Mouse (Mus musculus): ENCODE measurements around the gene Gnb4. TPM values are rescaled to one million over a fixed set of nuclear protein-coding genes. Genes with fewer than 3 reads are reported as not detected.

Gnb4 gene
- polyA plus RNA-seq, 1 experiment: 6.5 TPM

GRCm38 (mm10) chr3:32599328-32599727 is 17.1 kb downstream of the Gnb4 start:
- Histone ChIP-seq H3K4me1 (ENCODE audit: control insufficient read depth, insufficient read depth, insufficient read length, low read length) (no peaks in the 10 kb centered on the region), H3K27me3 (ENCODE audit: control insufficient read depth, insufficient read depth, low read length) (no peaks in the 10 kb centered on the region), H3K36me3 (ENCODE audit: control insufficient read depth, insufficient read depth, low read length) (no peaks in the 10 kb centered on the region), H3K27ac (ENCODE audit: insufficient read depth, low read depth, low read length) (no peak overlapping the region), H3K4me3 (ENCODE audit: low read depth, low read length) (no peak overlapping the region)
- TF ChIP-seq CTCF (IDR thresholded peaks at IDR 0.05; ENCODE audit: extremely low read depth, insufficient read length, insufficient replicate concordance, low read depth, low read length): no peak
- TF ChIP-seq POLR2A (IDR thresholded peaks at IDR 0.05; ENCODE audit: low read depth, low read length): no peak
- WGBS: 67% methylated on average over 3 of the region's 3 CpGs

GRCm38 (mm10) chr3:32595080-32595479 is 21.3 kb downstream of the Gnb4 start:
- Histone ChIP-seq H3K36me3 (ENCODE audit: control insufficient read depth, insufficient read depth, low read length) (no peaks in the 10 kb centered on the region), H3K27ac (ENCODE audit: insufficient read depth, low read depth, low read length) (no peak overlapping the region), H3K4me1 (ENCODE audit: control insufficient read depth, insufficient read depth, insufficient read length, low read length) (no peaks in the 10 kb centered on the region), H3K27me3 (ENCODE audit: control insufficient read depth, insufficient read depth, low read length) (no peaks in the 10 kb centered on the region), H3K4me3 (ENCODE audit: low read depth, low read length) (no peak overlapping the region)
- no peak for TF ChIP-seq CTCF (IDR thresholded peaks at IDR 0.05; ENCODE audit: extremely low read depth, insufficient read length, insufficient replicate concordance, low read depth, low read length)
- TF ChIP-seq POLR2A (IDR thresholded peaks at IDR 0.05; ENCODE audit: low read depth, low read length): no peak
- WGBS: 59% methylated on average over 4 of the region's 4 CpGs

- WGBS: 91% methylated on average over 3 of the region's 3 CpGs
- H3K4me1 ChIP-seq (ENCODE audit: control insufficient read depth, insufficient read depth, insufficient read length, low read length): no peaks in the 10 kb centered on the region
Observed at GRCm38 (mm10) chr3:32586274-32586673, 30.1 kb downstream of the Gnb4 start.

GRCm38 (mm10) chr3:32583489-32583888 is 32.9 kb downstream of the Gnb4 start:
- Histone ChIP-seq H3K27me3 (ENCODE audit: control insufficient read depth, insufficient read depth, low read length) (no peaks in the 10 kb centered on the region), H3K36me3 (ENCODE audit: control insufficient read depth, insufficient read depth, low read length) (peaks cover 17% of the 10 kb centered on the region), H3K4me3 (ENCODE audit: low read depth, low read length) (no peak overlapping the region), H3K4me1 (ENCODE audit: control insufficient read depth, insufficient read depth, insufficient read length, low read length) (no peaks in the 10 kb centered on the region), H3K27ac (ENCODE audit: insufficient read depth, low read depth, low read length) (no peak overlapping the region)
- no peak for TF ChIP-seq POLR2A (IDR thresholded peaks at IDR 0.05; ENCODE audit: low read depth, low read length)
- TF ChIP-seq CTCF (IDR thresholded peaks at IDR 0.05; ENCODE audit: extremely low read depth, insufficient read length, insufficient replicate concordance, low read depth, low read length): no peak
- 92% methylated on average over 4 of the region's 4 CpGs for WGBS

More at GRCm38 (mm10) chr3:32586274-32586673, 30.1 kb downstream of the Gnb4 start:
- TF ChIP-seq CTCF (IDR thresholded peaks at IDR 0.05; ENCODE audit: extremely low read depth, insufficient read length, insufficient replicate concordance, low read depth, low read length) (no peak), POLR2A (IDR thresholded peaks at IDR 0.05; ENCODE audit: low read depth, low read length) (no peak)
- no peak overlapping the region for H3K4me3 ChIP-seq (ENCODE audit: low read depth, low read length)
- peaks cover 8% of the 10 kb centered on the region for H3K36me3 ChIP-seq (ENCODE audit: control insufficient read depth, insufficient read depth, low read length)
- H3K27ac ChIP-seq (ENCODE audit: insufficient read depth, low read depth, low read length): no peak overlapping the region
- H3K27me3 ChIP-seq (ENCODE audit: control insufficient read depth, insufficient read depth, low read length): no peaks in the 10 kb centered on the region

GRCm38 (mm10) chr3:32581911-32582310 is 34.5 kb downstream of the Gnb4 start:
- Histone ChIP-seq H3K36me3 (ENCODE audit: control insufficient read depth, insufficient read depth, low read length) (peaks cover 31% of the 10 kb centered on the region), H3K27ac (ENCODE audit: insufficient read depth, low read depth, low read length) (no peak overlapping the region), H3K27me3 (ENCODE audit: control insufficient read depth, insufficient read depth, low read length) (no peaks in the 10 kb centered on the region), H3K4me1 (ENCODE audit: control insufficient read depth, insufficient read depth, insufficient read length, low read length) (no peaks in the 10 kb centered on the region), H3K4me3 (ENCODE audit: low read depth, low read length) (no peak overlapping the region)
- TF ChIP-seq POLR2A (IDR thresholded peaks at IDR 0.05; ENCODE audit: low read depth, low read length) (no peak), CTCF (IDR thresholded peaks at IDR 0.05; ENCODE audit: extremely low read depth, insufficient read length, insufficient replicate concordance, low read depth, low read length) (no peak)
- 87% methylated on average over 3 of the region's 3 CpGs for WGBS

- no peak for TF ChIP-seq POLR2A (IDR thresholded peaks at IDR 0.05; ENCODE audit: low read depth, low read length)
- no peak for TF ChIP-seq CTCF (IDR thresholded peaks at IDR 0.05; ENCODE audit: extremely low read depth, insufficient read length, insufficient replicate concordance, low read depth, low read length)
- Histone ChIP-seq H3K36me3 (ENCODE audit: control insufficient read depth, insufficient read depth, low read length) (peaks cover 33% of the 10 kb centered on the region), H3K4me1 (ENCODE audit: control insufficient read depth, insufficient read depth, insufficient read length, low read length) (no peaks in the 10 kb centered on the region), H3K27me3 (ENCODE audit: control insufficient read depth, insufficient read depth, low read length) (no peaks in the 10 kb centered on the region), H3K27ac (ENCODE audit: insufficient read depth, low read depth, low read length) (no peak overlapping the region), H3K4me3 (ENCODE audit: low read depth, low read length) (no peak overlapping the region)
- WGBS: 81% methylated on average over 3 of the region's 3 CpGs
Observed at GRCm38 (mm10) chr3:32580738-32581137, 35.6 kb downstream of the Gnb4 start.

GRCm38 (mm10) chr3:32578772-32579171 is 37.6 kb downstream of the Gnb4 start:
- TF ChIP-seq CTCF (IDR thresholded peaks at IDR 0.05; ENCODE audit: extremely low read depth, insufficient read length, insufficient replicate concordance, low read depth, low read length) (no peak), POLR2A (IDR thresholded peaks at IDR 0.05; ENCODE audit: low read depth, low read length) (no peak)

More at GRCm38 (mm10) chr3:32578772-32579171, 37.6 kb downstream of the Gnb4 start:
- Histone ChIP-seq H3K4me3 (ENCODE audit: low read depth, low read length) (no peak overlapping the region), H3K27ac (ENCODE audit: insufficient read depth, low read depth, low read length) (no peak overlapping the region), H3K4me1 (ENCODE audit: control insufficient read depth, insufficient read depth, insufficient read length, low read length) (no peaks in the 10 kb centered on the region), H3K27me3 (ENCODE audit: control insufficient read depth, insufficient read depth, low read length) (no peaks in the 10 kb centered on the region), H3K36me3 (ENCODE audit: control insufficient read depth, insufficient read depth, low read length) (peaks cover 45% of the 10 kb centered on the region)
- 86% methylated on average over 5 of the region's 5 CpGs for WGBS
